Mouse (Mus musculus): ENCODE measurements around the gene Fcgrt. TPM values are rescaled to one million over a fixed set of nuclear protein-coding genes. Genes with fewer than 3 reads are reported as not detected.

The Fcgrt gene
- polyA plus RNA-seq, 1 experiment from 2014 or later = 17.7 TPM

GRCm38 (mm10) chr7:45073949-45074348 lies 29.7 kb downstream of the Fcgrt start:
- ATAC-seq = no peak
- WGBS = 89% methylated on average over 12 of the region's 12 CpGs
- Histone ChIP-seq H3K36me3 (ENCODE audit: control insufficient read depth, insufficient read depth) (no peaks in the 10 kb centered on the region), H3K27me3 (replicated peaks; ENCODE audit: control insufficient read depth, insufficient read depth, low read length) (no peaks in the 10 kb centered on the region), H3K27ac (ENCODE audit: low read length) (no peak overlapping the region), H3K9me3 (ENCODE audit: control insufficient read depth, low read length) (no peaks in the 10 kb centered on the region), H3K9ac (replicated peaks; ENCODE audit: low read depth, low read length) (no peak overlapping the region), H3K4me1 (replicated peaks; ENCODE audit: control insufficient read depth, insufficient read depth, low read length) (no peaks in the 10 kb centered on the region), H3K4me3 (replicated peaks; ENCODE audit: low read length) (no peak overlapping the region), H3K4me2 (ENCODE audit: low read length) (no peak overlapping the region)

DNA sequence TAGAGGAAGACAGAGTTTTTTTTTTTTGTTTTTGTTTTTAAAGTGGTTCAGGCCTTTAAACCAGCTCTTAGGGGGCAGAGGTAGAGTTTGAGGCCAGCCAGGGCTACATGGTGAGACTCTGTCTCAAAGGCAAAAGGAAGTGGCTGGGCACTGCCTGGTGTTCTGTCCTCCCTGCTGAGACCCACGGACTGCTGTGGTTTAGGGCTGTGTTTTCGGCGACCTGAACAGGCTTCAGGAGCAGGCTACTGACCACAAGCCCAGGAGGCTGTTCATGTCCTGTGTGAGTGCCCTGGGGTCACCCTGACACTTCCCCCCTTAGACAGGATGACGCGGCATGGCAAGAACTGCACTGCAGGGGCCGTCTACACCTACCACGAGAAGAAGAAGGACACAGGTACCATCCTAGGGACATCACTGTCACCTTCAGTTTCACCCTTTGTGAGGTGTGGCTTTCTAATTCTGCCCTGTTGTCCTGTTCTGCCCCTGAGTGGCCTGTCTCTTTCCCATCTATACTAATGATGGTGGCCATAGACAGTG lies 30.4 kb downstream of the Fcgrt start:
- no peaks in the 10 kb centered on the region for H3K4me1 ChIP-seq (replicated peaks; ENCODE audit: control insufficient read depth, insufficient read depth, low read length)
- no peaks in the 10 kb centered on the region for H3K27me3 ChIP-seq (replicated peaks; ENCODE audit: control insufficient read depth, insufficient read depth, low read length)
- H3K9me3 ChIP-seq (ENCODE audit: control insufficient read depth, low read length) = no peaks in the 10 kb centered on the region
- no peak overlapping the region for H3K4me2 ChIP-seq (ENCODE audit: low read length)
- H3K27ac ChIP-seq (ENCODE audit: low read length) = no peak overlapping the region
- H3K4me3 ChIP-seq (replicated peaks; ENCODE audit: low read length) = no peak overlapping the region
- H3K9ac ChIP-seq (replicated peaks; ENCODE audit: low read depth, low read length) = no peak overlapping the region
- WGBS = 78% methylated on average over 7 of the region's 7 CpGs
- no peaks in the 10 kb centered on the region for H3K36me3 ChIP-seq (ENCODE audit: control insufficient read depth, insufficient read depth)
- no peak for ATAC-seq

DNA sequence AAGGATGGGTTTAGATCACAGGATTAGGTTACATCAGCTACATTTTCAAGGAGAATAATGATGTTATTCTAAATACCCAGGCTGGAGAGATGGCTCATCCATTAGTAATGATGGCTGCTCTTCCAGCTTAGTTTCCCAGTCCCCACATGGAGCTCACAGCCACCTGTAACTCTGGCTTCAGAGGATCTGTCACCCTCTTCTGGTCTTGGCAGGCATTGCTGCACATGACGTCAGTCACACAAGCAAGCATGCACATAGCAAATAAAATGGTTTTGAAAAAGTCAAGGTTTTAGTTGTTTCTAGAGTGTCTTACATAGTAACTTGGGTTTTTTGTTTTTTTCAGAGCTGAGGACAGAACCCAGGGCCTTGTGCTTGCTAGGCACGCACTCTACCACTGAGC lies 31.4 kb downstream of the Fcgrt start:
- H3K4me3 ChIP-seq (replicated peaks; ENCODE audit: low read length) = no peak overlapping the region
- no peak for ATAC-seq
- H3K27ac ChIP-seq (ENCODE audit: low read length) = no peak overlapping the region
- H3K36me3 ChIP-seq (ENCODE audit: control insufficient read depth, insufficient read depth) = no peaks in the 10 kb centered on the region
- WGBS = 74% methylated on average over 2 of the region's 2 CpGs
- no peaks in the 10 kb centered on the region for H3K27me3 ChIP-seq (replicated peaks; ENCODE audit: control insufficient read depth, insufficient read depth, low read length)
- H3K9ac ChIP-seq (replicated peaks; ENCODE audit: low read depth, low read length) = no peak overlapping the region
- H3K4me1 ChIP-seq (replicated peaks; ENCODE audit: control insufficient read depth, insufficient read depth, low read length) = no peaks in the 10 kb centered on the region
- H3K4me2 ChIP-seq (ENCODE audit: low read length) = no peak overlapping the region
- no peaks in the 10 kb centered on the region for H3K9me3 ChIP-seq (ENCODE audit: control insufficient read depth, low read length)

DNA sequence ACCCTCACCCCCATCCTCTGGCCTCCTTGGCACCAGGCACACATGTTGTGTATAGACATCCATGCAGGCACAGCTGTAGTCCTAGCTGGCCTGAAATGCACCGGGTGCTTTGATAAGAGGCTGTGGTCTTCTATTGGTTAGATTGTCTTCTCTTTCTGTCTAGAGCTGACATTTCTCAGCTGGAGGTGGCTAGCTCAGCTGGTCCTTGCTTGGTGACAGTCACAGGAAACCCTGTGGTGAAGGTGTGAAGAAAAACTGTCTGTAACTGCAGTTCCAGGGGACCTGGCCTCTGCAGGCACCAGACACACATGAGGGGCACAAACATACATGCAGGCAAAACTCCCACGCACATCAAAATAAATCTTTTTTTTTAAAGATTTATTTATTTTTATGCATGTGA lies 34.0 kb downstream of the Fcgrt start:
- Histone ChIP-seq H3K4me2 (ENCODE audit: low read length) (no peak overlapping the region), H3K27ac (ENCODE audit: low read length) (no peak overlapping the region), H3K4me3 (replicated peaks; ENCODE audit: low read length) (no peak overlapping the region), H3K9ac (replicated peaks; ENCODE audit: low read depth, low read length) (no peak overlapping the region), H3K36me3 (ENCODE audit: control insufficient read depth, insufficient read depth) (no peaks in the 10 kb centered on the region), H3K4me1 (replicated peaks; ENCODE audit: control insufficient read depth, insufficient read depth, low read length) (no peaks in the 10 kb centered on the region), H3K27me3 (replicated peaks; ENCODE audit: control insufficient read depth, insufficient read depth, low read length) (no peaks in the 10 kb centered on the region), H3K9me3 (ENCODE audit: control insufficient read depth, low read length) (no peaks in the 10 kb centered on the region)
- ATAC-seq = no peak
- 87% methylated on average over 2 of the region's 2 CpGs for WGBS

GRCm38 (mm10) chr7:45068000-45068318 lies 35.7 kb downstream of the Fcgrt start:
- Histone ChIP-seq H3K9ac (replicated peaks; ENCODE audit: low read depth, low read length) (no peak overlapping the region), H3K27me3 (replicated peaks; ENCODE audit: control insufficient read depth, insufficient read depth, low read length) (no peaks in the 10 kb centered on the region), H3K27ac (ENCODE audit: low read length) (no peak overlapping the region), H3K4me2 (ENCODE audit: low read length) (no peak overlapping the region), H3K36me3 (ENCODE audit: control insufficient read depth, insufficient read depth) (no peaks in the 10 kb centered on the region), H3K4me1 (replicated peaks; ENCODE audit: control insufficient read depth, insufficient read depth, low read length) (peaks cover 8% of the 10 kb centered on the region), H3K4me3 (replicated peaks; ENCODE audit: low read length) (no peak overlapping the region), H3K9me3 (ENCODE audit: control insufficient read depth, low read length) (no peaks in the 10 kb centered on the region)
- no peak for ATAC-seq
- 26% methylated on average over 5 of the region's 5 CpGs for WGBS

DNA sequence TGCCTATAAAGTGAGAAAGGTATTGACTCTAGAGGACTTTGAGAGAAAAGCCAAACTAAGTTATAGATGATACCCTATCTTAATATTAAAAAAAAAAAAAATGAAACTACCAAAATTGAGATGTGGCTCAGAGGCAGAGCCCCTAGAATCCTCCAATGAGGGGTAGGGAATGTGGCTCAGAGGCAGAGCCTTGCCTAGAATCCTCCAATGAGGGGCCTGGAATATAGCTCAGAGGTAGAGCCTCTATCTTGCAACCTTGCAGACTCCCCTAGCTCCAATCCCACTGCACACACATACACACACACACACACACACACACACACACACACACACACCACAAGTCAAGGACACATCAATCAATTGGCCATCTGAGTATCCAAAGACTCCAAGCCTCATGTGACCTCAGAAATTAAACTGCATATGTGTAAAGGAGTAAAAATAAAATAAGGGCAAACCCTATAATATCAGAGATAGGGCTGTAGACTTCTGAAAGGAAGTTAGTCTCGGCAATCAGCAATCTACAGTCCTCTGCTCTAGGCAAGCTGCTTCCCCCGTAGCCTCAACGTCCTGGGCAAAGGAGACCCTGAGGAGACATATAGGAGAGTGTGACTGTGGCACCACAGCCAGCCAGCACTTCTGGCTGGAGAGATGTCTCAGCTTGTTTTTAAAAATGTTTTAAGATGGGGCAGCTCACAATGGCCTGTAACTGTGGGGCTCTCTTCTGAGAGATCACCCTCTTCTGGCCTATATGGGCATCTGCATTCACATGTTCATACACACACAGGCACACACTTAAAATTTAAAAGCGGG lies 36.3 kb downstream of the Fcgrt start:
- Histone ChIP-seq H3K27me3 (replicated peaks; ENCODE audit: control insufficient read depth, insufficient read depth, low read length) (no peaks in the 10 kb centered on the region), H3K9me3 (ENCODE audit: control insufficient read depth, low read length) (no peaks in the 10 kb centered on the region), H3K4me3 (replicated peaks; ENCODE audit: low read length) (no peak overlapping the region), H3K27ac (ENCODE audit: low read length) (no peak overlapping the region), H3K9ac (replicated peaks; ENCODE audit: low read depth, low read length) (no peak overlapping the region), H3K36me3 (ENCODE audit: control insufficient read depth, insufficient read depth) (no peaks in the 10 kb centered on the region), H3K4me1 (replicated peaks; ENCODE audit: control insufficient read depth, insufficient read depth, low read length) (peaks cover 8% of the 10 kb centered on the region), H3K4me2 (ENCODE audit: low read length) (no peak overlapping the region)
- WGBS = 82% methylated on average over 4 of the region's 4 CpGs
- no peak for ATAC-seq

- peak; percentile 92 for ATAC-seq
- Histone ChIP-seq H3K9ac (replicated peaks; ENCODE audit: low read depth, low read length) (peak within 1 kb of the TSS; percentile 53), H3K27me3 (replicated peaks; ENCODE audit: control insufficient read depth, insufficient read depth, low read length) (no peaks in the 10 kb centered on the region), H3K27ac (ENCODE audit: low read length) (peak within 1 kb of the TSS; percentile 91), H3K36me3 (ENCODE audit: control insufficient read depth, insufficient read depth) (no peaks in the 10 kb centered on the region), H3K4me3 (replicated peaks; ENCODE audit: low read length) (peak within 1 kb of the TSS; percentile 59), H3K9me3 (ENCODE audit: control insufficient read depth, low read length) (no peaks in the 10 kb centered on the region), H3K4me1 (replicated peaks; ENCODE audit: control insufficient read depth, insufficient read depth, low read length) (peaks cover 27% of the 10 kb centered on the region), H3K4me2 (ENCODE audit: low read length) (peak within 1 kb of the TSS; percentile 53)
- WGBS = 0% methylated on average over 31 of the region's 31 CpGs
Measured at GRCm38 (mm10) chr7:45062239-45062835, 41.3 kb downstream of the Fcgrt start, which contains the start of the genes Nosip and Prrg2. Nosip (plus strand) TSS chr7:45062429. Prrg2 (minus strand) TSS chr7:45062677.

DNA sequence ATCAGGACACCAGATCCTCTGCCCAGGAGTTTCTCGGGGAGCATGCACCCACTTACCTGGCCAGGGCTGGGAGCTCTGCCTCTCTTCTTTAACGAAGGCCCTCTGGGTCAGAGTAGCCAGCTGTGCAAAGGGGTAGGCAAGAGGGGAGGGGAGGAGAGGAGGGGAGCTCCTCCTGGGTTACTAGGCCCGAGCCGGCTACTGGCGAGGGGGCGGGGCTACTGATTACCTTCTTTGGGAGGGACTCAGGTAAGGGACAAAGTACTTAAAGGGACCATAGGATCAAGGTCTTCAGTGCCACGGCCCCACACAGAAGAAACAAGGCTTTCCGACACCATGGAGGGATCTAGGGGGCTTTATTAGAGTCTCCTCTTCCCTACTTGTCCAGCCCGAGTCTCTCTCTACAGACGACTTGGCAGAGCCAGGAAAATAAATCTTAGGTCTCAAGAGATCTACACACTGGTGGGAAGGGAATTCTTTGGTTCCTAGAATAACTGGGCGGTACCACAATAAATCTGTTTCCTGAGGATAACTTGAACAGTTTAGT lies 42.0 kb downstream of the Fcgrt start:
- H3K4me2 ChIP-seq (ENCODE audit: low read length) = peak overlapping the region; percentile 48
- H3K27me3 ChIP-seq (replicated peaks; ENCODE audit: control insufficient read depth, insufficient read depth, low read length) = no peaks in the 10 kb centered on the region
- H3K4me1 ChIP-seq (replicated peaks; ENCODE audit: control insufficient read depth, insufficient read depth, low read length) = peaks cover 27% of the 10 kb centered on the region
- no peaks in the 10 kb centered on the region for H3K36me3 ChIP-seq (ENCODE audit: control insufficient read depth, insufficient read depth)
- no peaks in the 10 kb centered on the region for H3K9me3 ChIP-seq (ENCODE audit: control insufficient read depth, low read length)
- WGBS = 16% methylated on average over 11 of the region's 11 CpGs
- H3K4me3 ChIP-seq (replicated peaks; ENCODE audit: low read length) = peak overlapping the region; percentile 59
- no peak overlapping the region; the same call in 1 of the 2 replicates for H3K27ac ChIP-seq (ENCODE audit: low read length)
- peak overlapping the region; percentile 16 for H3K9ac ChIP-seq (replicated peaks; ENCODE audit: low read depth, low read length)
- no peak for ATAC-seq

- H3K27ac ChIP-seq (ENCODE audit: low read length) = no peak overlapping the region
- no peak overlapping the region for H3K4me3 ChIP-seq (replicated peaks; ENCODE audit: low read length)
- no peak overlapping the region for H3K4me2 ChIP-seq (ENCODE audit: low read length)
- H3K27me3 ChIP-seq (replicated peaks; ENCODE audit: control insufficient read depth, insufficient read depth, low read length) = no peaks in the 10 kb centered on the region
- no peak overlapping the region for H3K9ac ChIP-seq (replicated peaks; ENCODE audit: low read depth, low read length)
- 87% methylated on average over 6 of the region's 6 CpGs for WGBS
- H3K4me1 ChIP-seq (replicated peaks; ENCODE audit: control insufficient read depth, insufficient read depth, low read length) = peaks cover 27% of the 10 kb centered on the region
- no peaks in the 10 kb centered on the region for H3K9me3 ChIP-seq (ENCODE audit: control insufficient read depth, low read length)
- no peaks in the 10 kb centered on the region for H3K36me3 ChIP-seq (ENCODE audit: control insufficient read depth, insufficient read depth)
- ATAC-seq = no peak
Measured at GRCm38 (mm10) chr7:45060632-45061122, 43.0 kb downstream of the Fcgrt start.

Data from forebrain, embryonic 16.5 days (tissue).